Comparison of ENCODE assay signal across 12 mouse cellular contexts in the genomic region with DNA sequence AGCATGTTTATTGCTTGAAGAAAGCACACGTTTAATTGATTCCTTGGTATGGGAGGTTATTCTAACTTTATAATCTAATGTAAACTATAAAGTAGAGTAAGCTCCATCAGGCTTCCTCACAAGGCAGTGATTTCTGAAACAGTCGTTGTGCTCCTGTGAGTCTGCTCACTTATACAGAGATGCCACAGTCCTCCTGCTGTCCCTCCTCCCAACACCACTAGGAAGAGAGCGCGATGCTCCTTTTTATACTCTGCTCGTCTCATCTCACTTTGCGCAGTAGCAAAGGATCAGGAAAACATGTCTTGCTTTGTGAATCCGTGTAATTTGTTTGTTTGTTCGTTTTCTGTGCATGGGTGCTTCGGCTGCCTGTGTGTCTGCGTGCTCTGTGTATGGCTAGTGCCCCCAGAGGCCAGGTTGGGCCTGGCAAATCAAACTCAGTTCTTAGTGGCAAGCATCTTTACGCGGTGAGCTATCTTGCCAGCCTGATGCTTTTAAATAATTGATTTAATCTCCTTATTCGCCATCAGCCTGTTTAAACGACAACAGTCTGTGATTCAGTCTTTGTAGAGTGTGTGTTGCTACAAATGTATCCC.
A peak's percentile ranks its signal among the peaks of the same experiment; 100 is the strongest.
DNase-seq lines count a peak whose midpoint lies in the region; ATAC-seq and TF ChIP-seq lines count a peak whose summit lies in the region.
"Had no signal": no experiment of that assay in that cellular context is flagged by ENCODE, and none has a peak within 500 bp of the region (broad histone marks: within the 10 kb centered on the region; RNA-seq: fewer than 3 reads in every experiment).

No protein-coding gene starts in this region.

- H3K27ac ChIP-seq in kidney, postnatal 0 days = no peak overlapping the region
- no peak overlapping the region for H3K27ac ChIP-seq in hindbrain, embryonic 14.5 days

- WGBS in kidney, postnatal 0 days = 56% methylated on average over 14 of the region's 14 CpGs
- WGBS in hindbrain, embryonic 14.5 days = 46% methylated on average over 14 of the region's 14 CpGs

- H3K9me3 ChIP-seq in kidney, postnatal 0 days (replicated peaks; ENCODE audit: low read length) = no peaks in the 10 kb centered on the region
- no peaks in the 10 kb centered on the region for H3K9me3 ChIP-seq in hindbrain, embryonic 14.5 days (ENCODE audit: control insufficient read depth, low read length)

- H3K4me3 ChIP-seq in kidney, postnatal 0 days (replicated peaks; ENCODE audit: low read depth, low read length) = no peak overlapping the region
- no peak overlapping the region for H3K4me3 ChIP-seq in hindbrain, embryonic 14.5 days (replicated peaks; ENCODE audit: low read length)
- H3K4me3 ChIP-seq: erythroblast, embryonic 14.5 days had no signal

- peak; percentile 56 for TF ChIP-seq CTCF in kidney, postnatal 0 days (IDR thresholded peaks at IDR 0.05; ENCODE audit: low read depth)

- no peaks in the 10 kb centered on the region for H3K27me3 ChIP-seq in kidney, postnatal 0 days (ENCODE audit: insufficient read depth, low read length)
- H3K27me3 ChIP-seq in hindbrain, embryonic 14.5 days (ENCODE audit: control insufficient read depth, insufficient read depth, low read length) = no peaks in the 10 kb centered on the region

- peak; percentile 40 to 44 for DNase-seq in cerebellum, postnatal 14 days
- DNase-seq in cerebellum, postnatal 4 days (ENCODE audit: low spot score in 2 of 2) = no peak
- DNase-seq in kidney, postnatal 0 days (ENCODE audit: low spot score) = no peak
- DNase-seq in kidney, postnatal 10 days = no peak
- DNase-seq in A20 (ENCODE audit: low read depth, low spot score) = peak; percentile 26
- peak; percentile 44 for DNase-seq in hindbrain, embryonic 14.5 days (ENCODE audit: low spot score)
- DNase-seq in adrenal gland, postnatal 25 days = no peak
- DNase-seq in spleen, postnatal 36 days (ENCODE audit: low spot score in 2 of 2) = no peak
- DNase-seq: gastrocnemius, postnatal 25 days; layer of hippocampus, adult 9-11 months; liver had no signal

- H3K36me3 ChIP-seq in kidney, postnatal 0 days (ENCODE audit: insufficient read depth, low read length) = no peaks in the 10 kb centered on the region
- H3K36me3 ChIP-seq in hindbrain, embryonic 14.5 days (replicated peaks; ENCODE audit: control insufficient read depth, insufficient read depth) = no peaks in the 10 kb centered on the region

- no peak overlapping the region for H3K4me2 ChIP-seq in kidney, postnatal 0 days (ENCODE audit: low read length)
- H3K4me2 ChIP-seq in hindbrain, embryonic 14.5 days (replicated peaks) = peak overlapping the region; percentile 22

- no peak overlapping the region for H3K9ac ChIP-seq in kidney, postnatal 0 days (ENCODE audit: low read depth, low read length)
- no peak overlapping the region for H3K9ac ChIP-seq in hindbrain, embryonic 14.5 days

- no peak for ATAC-seq in kidney, postnatal 0 days (replicated peaks; ENCODE audit: low FRiP score, low read depth)
- no peak for ATAC-seq in hindbrain, embryonic 14.5 days (ENCODE audit: low FRiP score)

- no peaks in the 10 kb centered on the region for H3K4me1 ChIP-seq in kidney, postnatal 0 days (replicated peaks; ENCODE audit: insufficient read depth, low read length)
- peaks cover 4% of the 10 kb centered on the region for H3K4me1 ChIP-seq in hindbrain, embryonic 14.5 days (replicated peaks; ENCODE audit: control insufficient read depth, insufficient read depth, low read length)

Comparison
In these comparisons a context has a peak if more than half of its experiments do, and no peak if none do; other contexts are left out.
1. DNase-seq: peak in cerebellum, postnatal 14 days (2 of 2), A20 (single experiment) and hindbrain, embryonic 14.5 days (single experiment); none in cerebellum, postnatal 4 days (0 of 2), kidney, postnatal 0 days (single experiment), kidney, postnatal 10 days (single experiment), adrenal gland, postnatal 25 days (single experiment) and spleen, postnatal 36 days (0 of 2).